Mouse (Mus musculus): ENCODE measurements at regions not wholly inside any gene's neighbourhood (a gene's known extent, or its start where the extent isn't known, plus 50 kb on each side); places are given as distances from the start of the nearest gene placed in this dataset.

- no peaks in the 10 kb centered on the region for H3K9me3 ChIP-seq (replicated peaks; ENCODE audit: control insufficient read depth, low read length)
- no peak overlapping the region for H3K4me2 ChIP-seq (ENCODE audit: low read depth, low read length)
- H3K27me3 ChIP-seq (ENCODE audit: control insufficient read depth, insufficient read depth, low read depth, low read length), result no peaks in the 10 kb centered on the region
- ATAC-seq (ENCODE audit: low read depth), result no peak
- WGBS (ENCODE audit: insufficient replicate concordance), result 82% methylated on average over 16 of the region's 16 CpGs
- H3K9ac ChIP-seq (ENCODE audit: low read depth, low read length), result no peak overlapping the region
- no peaks in the 10 kb centered on the region for H3K4me1 ChIP-seq (ENCODE audit: control insufficient read depth, low read depth, low read length)
- no peaks in the 10 kb centered on the region for H3K36me3 ChIP-seq (ENCODE audit: control insufficient read depth, insufficient read depth)
- no peak overlapping the region for H3K27ac ChIP-seq (ENCODE audit: low read length)
- no peak overlapping the region for H3K4me3 ChIP-seq (ENCODE audit: low read depth, low read length)
These were observed 421.8 kb upstream of the Adamts16 start for GRCm38 (mm10) chr13:71263315-71263878.

- Histone ChIP-seq H3K4me3 (ENCODE audit: low read depth, low read length) (no peak overlapping the region), H3K27ac (ENCODE audit: low read length) (no peak overlapping the region), H3K4me2 (ENCODE audit: low read depth, low read length) (no peak overlapping the region), H3K9ac (ENCODE audit: low read depth, low read length) (no peak overlapping the region), H3K4me1 (ENCODE audit: control insufficient read depth, low read depth, low read length) (no peaks in the 10 kb centered on the region), H3K36me3 (ENCODE audit: control insufficient read depth, insufficient read depth) (no peaks in the 10 kb centered on the region), H3K27me3 (ENCODE audit: control insufficient read depth, insufficient read depth, low read depth, low read length) (no peaks in the 10 kb centered on the region), H3K9me3 (replicated peaks; ENCODE audit: control insufficient read depth, low read length) (no peaks in the 10 kb centered on the region)
- WGBS (ENCODE audit: insufficient replicate concordance), result 63% methylated on average over 10 of the region's 10 CpGs
- ATAC-seq (ENCODE audit: low read depth), result no peak
These were observed 421.1 kb upstream of the Adamts16 start for GRCm38 (mm10) chr13:71262575-71263295.

- Histone ChIP-seq H3K36me3 (ENCODE audit: control insufficient read depth, insufficient read depth) (no peaks in the 10 kb centered on the region), H3K27ac (ENCODE audit: low read length) (no peak overlapping the region), H3K9ac (ENCODE audit: low read depth, low read length) (no peak overlapping the region), H3K4me2 (ENCODE audit: low read depth, low read length) (no peak overlapping the region), H3K4me1 (ENCODE audit: control insufficient read depth, low read depth, low read length) (no peaks in the 10 kb centered on the region), H3K27me3 (ENCODE audit: control insufficient read depth, insufficient read depth, low read depth, low read length) (no peaks in the 10 kb centered on the region), H3K9me3 (replicated peaks; ENCODE audit: control insufficient read depth, low read length) (no peaks in the 10 kb centered on the region), H3K4me3 (ENCODE audit: low read depth, low read length) (no peak overlapping the region)
- no peak for ATAC-seq (ENCODE audit: low read depth)
- WGBS (ENCODE audit: insufficient replicate concordance), result 61% methylated on average over 2 of the region's 2 CpGs
These were observed 412.4 kb upstream of the Adamts16 start for GRCm38 (mm10) chr13:71254016-71254415.

GRCm38 (mm10) chr13:71248261-71249031 lies 406.8 kb upstream of the Adamts16 start:
- Histone ChIP-seq H3K4me2 (ENCODE audit: low read depth, low read length) (no peak overlapping the region), H3K27me3 (ENCODE audit: control insufficient read depth, insufficient read depth, low read depth, low read length) (no peaks in the 10 kb centered on the region), H3K9me3 (replicated peaks; ENCODE audit: control insufficient read depth, low read length) (no peaks in the 10 kb centered on the region), H3K9ac (ENCODE audit: low read depth, low read length) (no peak overlapping the region), H3K27ac (ENCODE audit: low read length) (no peak overlapping the region), H3K4me1 (ENCODE audit: control insufficient read depth, low read depth, low read length) (no peaks in the 10 kb centered on the region), H3K36me3 (ENCODE audit: control insufficient read depth, insufficient read depth) (no peaks in the 10 kb centered on the region), H3K4me3 (ENCODE audit: low read depth, low read length) (no peak overlapping the region)
- 36% methylated on average over 8 of the region's 8 CpGs for WGBS (ENCODE audit: insufficient replicate concordance)
- no peak for ATAC-seq (ENCODE audit: low read depth)

- no peak overlapping the region for H3K4me2 ChIP-seq (ENCODE audit: low read depth, low read length)
- ATAC-seq (ENCODE audit: low read depth), result no peak
- H3K27ac ChIP-seq (ENCODE audit: low read length), result no peak overlapping the region
- no peaks in the 10 kb centered on the region for H3K27me3 ChIP-seq (ENCODE audit: control insufficient read depth, insufficient read depth, low read depth, low read length)
- H3K9ac ChIP-seq (ENCODE audit: low read depth, low read length), result no peak overlapping the region
- H3K9me3 ChIP-seq (replicated peaks; ENCODE audit: control insufficient read depth, low read length), result no peaks in the 10 kb centered on the region
- no peaks in the 10 kb centered on the region for H3K36me3 ChIP-seq (ENCODE audit: control insufficient read depth, insufficient read depth)
- no peak overlapping the region for H3K4me3 ChIP-seq (ENCODE audit: low read depth, low read length)
- H3K4me1 ChIP-seq (ENCODE audit: control insufficient read depth, low read depth, low read length), result no peaks in the 10 kb centered on the region
These were observed 405.6 kb upstream of the Adamts16 start for GRCm38 (mm10) chr13:71247241-71247640.

DNA sequence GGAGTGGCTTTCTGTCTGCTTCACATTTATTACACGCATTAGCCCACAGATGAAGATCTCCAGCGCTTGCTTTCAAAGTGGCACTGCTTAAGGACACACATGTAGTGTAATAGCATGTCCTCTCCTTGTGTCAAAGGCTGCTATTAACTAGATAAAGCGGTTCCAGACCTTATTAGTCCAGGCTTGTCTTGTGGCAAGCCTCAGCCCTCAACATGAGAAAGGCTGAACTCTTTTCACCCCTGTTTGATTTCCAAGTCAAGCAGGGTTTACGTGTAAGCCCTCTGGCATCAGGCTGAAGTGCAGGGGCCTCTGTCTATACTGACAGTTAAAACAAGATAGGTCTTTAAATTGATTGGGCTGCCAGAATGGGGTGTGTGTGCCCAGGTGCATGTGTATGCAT lies 403.7 kb upstream of the Adamts16 start:
- H3K9ac ChIP-seq (ENCODE audit: low read depth, low read length), result no peak overlapping the region
- WGBS (ENCODE audit: insufficient replicate concordance), result 53% methylated on average over 4 of the region's 4 CpGs
- H3K27ac ChIP-seq (ENCODE audit: low read length), result no peak overlapping the region
- H3K4me2 ChIP-seq (ENCODE audit: low read depth, low read length), result no peak overlapping the region
- H3K27me3 ChIP-seq (ENCODE audit: control insufficient read depth, insufficient read depth, low read depth, low read length), result no peaks in the 10 kb centered on the region
- no peak for ATAC-seq (ENCODE audit: low read depth)
- H3K9me3 ChIP-seq (replicated peaks; ENCODE audit: control insufficient read depth, low read length), result no peaks in the 10 kb centered on the region
- no peak overlapping the region for H3K4me3 ChIP-seq (ENCODE audit: low read depth, low read length)
- no peaks in the 10 kb centered on the region for H3K36me3 ChIP-seq (ENCODE audit: control insufficient read depth, insufficient read depth)
- no peaks in the 10 kb centered on the region for H3K4me1 ChIP-seq (ENCODE audit: control insufficient read depth, low read depth, low read length)

- no peaks in the 10 kb centered on the region for H3K9me3 ChIP-seq (replicated peaks; ENCODE audit: control insufficient read depth, low read length)
- H3K36me3 ChIP-seq (ENCODE audit: control insufficient read depth, insufficient read depth), result no peaks in the 10 kb centered on the region
- H3K27ac ChIP-seq (ENCODE audit: low read length), result no peak overlapping the region
- H3K27me3 ChIP-seq (ENCODE audit: control insufficient read depth, insufficient read depth, low read depth, low read length), result no peaks in the 10 kb centered on the region
- WGBS (ENCODE audit: insufficient replicate concordance), result 52% methylated on average over 4 of the region's 4 CpGs
- H3K4me3 ChIP-seq (ENCODE audit: low read depth, low read length), result no peak overlapping the region
- no peak for ATAC-seq (ENCODE audit: low read depth)
- H3K4me1 ChIP-seq (ENCODE audit: control insufficient read depth, low read depth, low read length), result no peaks in the 10 kb centered on the region
- no peak overlapping the region for H3K9ac ChIP-seq (ENCODE audit: low read depth, low read length)
- no peak overlapping the region for H3K4me2 ChIP-seq (ENCODE audit: low read depth, low read length)
These were observed 398.2 kb upstream of the Adamts16 start for GRCm38 (mm10) chr13:71239782-71240181.

DNA sequence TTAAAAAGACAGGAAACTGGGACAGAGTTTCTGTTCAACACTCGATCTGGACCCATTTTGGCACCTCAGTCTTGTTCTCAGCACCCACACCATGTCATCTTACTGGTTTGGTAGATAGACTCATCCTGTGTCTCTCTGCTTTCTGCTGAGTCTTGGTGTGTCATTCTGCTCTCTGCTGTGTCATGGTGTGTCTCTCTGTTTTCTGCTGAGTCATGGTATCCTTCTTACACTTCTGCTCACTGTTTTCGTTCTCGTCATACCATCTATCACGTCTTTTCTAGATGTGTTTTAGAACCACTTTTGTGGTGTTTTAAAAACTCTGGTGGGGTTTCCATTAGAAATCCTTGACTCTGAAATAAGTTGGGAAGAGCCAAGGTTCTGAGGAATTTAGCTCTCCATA lies 393.7 kb upstream of the Adamts16 start:
- WGBS (ENCODE audit: insufficient replicate concordance), result 72% methylated on average over 4 of the region's 4 CpGs

GRCm38 (mm10) chr13:71231182-71231581 lies 389.6 kb upstream of the Adamts16 start:
- Histone ChIP-seq H3K27ac (ENCODE audit: low read length) (no peak overlapping the region), H3K9ac (ENCODE audit: low read depth, low read length) (no peak overlapping the region), H3K4me2 (ENCODE audit: low read depth, low read length) (no peak overlapping the region), H3K4me3 (ENCODE audit: low read depth, low read length) (no peak overlapping the region), H3K4me1 (ENCODE audit: control insufficient read depth, low read depth, low read length) (no peaks in the 10 kb centered on the region), H3K9me3 (replicated peaks; ENCODE audit: control insufficient read depth, low read length) (no peaks in the 10 kb centered on the region), H3K36me3 (ENCODE audit: control insufficient read depth, insufficient read depth) (no peaks in the 10 kb centered on the region), H3K27me3 (ENCODE audit: control insufficient read depth, insufficient read depth, low read depth, low read length) (no peaks in the 10 kb centered on the region)
- 56% methylated on average over 5 of the region's 5 CpGs for WGBS (ENCODE audit: insufficient replicate concordance)
- ATAC-seq (ENCODE audit: low read depth), result no peak

More for the DNA sequence above, 393.7 kb upstream of the Adamts16 start:
- no peaks in the 10 kb centered on the region for H3K4me1 ChIP-seq (ENCODE audit: control insufficient read depth, low read depth, low read length)
- no peak overlapping the region for H3K4me2 ChIP-seq (ENCODE audit: low read depth, low read length)
- H3K27ac ChIP-seq (ENCODE audit: low read length), result no peak overlapping the region
- H3K4me3 ChIP-seq (ENCODE audit: low read depth, low read length), result no peak overlapping the region
- H3K27me3 ChIP-seq (ENCODE audit: control insufficient read depth, insufficient read depth, low read depth, low read length), result no peaks in the 10 kb centered on the region
- no peaks in the 10 kb centered on the region for H3K9me3 ChIP-seq (replicated peaks; ENCODE audit: control insufficient read depth, low read length)
- H3K9ac ChIP-seq (ENCODE audit: low read depth, low read length), result no peak overlapping the region
- no peaks in the 10 kb centered on the region for H3K36me3 ChIP-seq (ENCODE audit: control insufficient read depth, insufficient read depth)
- ATAC-seq (ENCODE audit: low read depth), result no peak
